Mouse (Mus musculus): ENCODE data around the gene Ephb1. TPM values are rescaled to one million over a fixed set of nuclear protein-coding genes. Genes with fewer than 3 reads are reported as not detected.

The Ephb1 gene
- polyA plus RNA-seq, 1 experiment from 2014 or later = 1.7 TPM

GRCm38 (mm10) chr9:102183663-102184274, 170.7 kb downstream of the Ephb1 start:
- Histone ChIP-seq H3K9ac (ENCODE audit: low read length) (no peak overlapping the region), H3K9me3 (ENCODE audit: control insufficient read depth, low read length) (no peaks in the 10 kb centered on the region), H3K27ac (replicated peaks in 1 of 2; ENCODE audit: control insufficient read depth in 1 of 2, insufficient read depth in 1 of 2, low read depth in 2 of 2, low read length in 2 of 2) (no peak overlapping the region), H3K4me3 (ENCODE audit: control insufficient read depth in 1 of 2, insufficient read depth in 1 of 2, low read depth in 1 of 2, low read length in 2 of 2) (no peak overlapping the region), H3K27me3 (ENCODE audit: control insufficient read depth, insufficient read depth, low read length) (peaks cover 11% of the 10 kb centered on the region; the same call in 1 of the 2 replicates), H3K4me2 (ENCODE audit: low read length) (peak overlapping the region; percentile 41), H3K4me1 (ENCODE audit: control insufficient read depth in 2 of 2, insufficient read depth in 2 of 2, low read length in 2 of 2) (peaks cover 0 to 7% of the 10 kb centered on the region in 2 experiments; a peak in 1 of 4 replicates), H3K36me3 (ENCODE audit: control insufficient read depth, insufficient read depth, low read length) (no peaks in the 10 kb centered on the region)
- 35% methylated on average over 22 of the region's 22 CpGs for WGBS
- no peak for ATAC-seq (ENCODE audit: insufficient number of reproducible peaks, insufficient read depth, low FRiP score, low read depth)

- WGBS = 84% methylated on average over 10 of the region's 10 CpGs
- no peak for ATAC-seq (ENCODE audit: insufficient number of reproducible peaks, insufficient read depth, low FRiP score, low read depth)
Observed at GRCm38 (mm10) chr9:102181810-102182490, 172.5 kb downstream of the Ephb1 start.

GRCm38 (mm10) chr9:102181276-102181675, 173.2 kb downstream of the Ephb1 start:
- no peak for ATAC-seq (ENCODE audit: insufficient number of reproducible peaks, insufficient read depth, low FRiP score, low read depth)
- H3K27me3 ChIP-seq (ENCODE audit: control insufficient read depth, insufficient read depth, low read length) = peaks cover 11% of the 10 kb centered on the region; the same call in 1 of the 2 replicates
- 49% methylated on average over 3 of the region's 3 CpGs for WGBS
- H3K4me1 ChIP-seq (ENCODE audit: control insufficient read depth in 2 of 2, insufficient read depth in 2 of 2, low read length in 2 of 2) = peaks cover 0 to 7% of the 10 kb centered on the region in 2 experiments; a peak in 1 of 4 replicates
- no peak overlapping the region for H3K9ac ChIP-seq (ENCODE audit: low read length)
- no peak overlapping the region for H3K27ac ChIP-seq (replicated peaks in 1 of 2; ENCODE audit: control insufficient read depth in 1 of 2, insufficient read depth in 1 of 2, low read depth in 2 of 2, low read length in 2 of 2)
- H3K36me3 ChIP-seq (ENCODE audit: control insufficient read depth, insufficient read depth, low read length) = no peaks in the 10 kb centered on the region
- H3K9me3 ChIP-seq (ENCODE audit: control insufficient read depth, low read length) = no peaks in the 10 kb centered on the region
- H3K4me3 ChIP-seq (ENCODE audit: control insufficient read depth in 1 of 2, insufficient read depth in 1 of 2, low read depth in 1 of 2, low read length in 2 of 2) = no peak overlapping the region
- H3K4me2 ChIP-seq (ENCODE audit: low read length) = no peak overlapping the region

More at GRCm38 (mm10) chr9:102181810-102182490, 172.5 kb downstream of the Ephb1 start:
- Histone ChIP-seq H3K27ac (replicated peaks in 1 of 2; ENCODE audit: control insufficient read depth in 1 of 2, insufficient read depth in 1 of 2, low read depth in 2 of 2, low read length in 2 of 2) (no peak overlapping the region), H3K4me2 (ENCODE audit: low read length) (no peak overlapping the region), H3K27me3 (ENCODE audit: control insufficient read depth, insufficient read depth, low read length) (peaks cover 11% of the 10 kb centered on the region; the same call in 1 of the 2 replicates), H3K9me3 (ENCODE audit: control insufficient read depth, low read length) (no peaks in the 10 kb centered on the region), H3K4me3 (ENCODE audit: control insufficient read depth in 1 of 2, insufficient read depth in 1 of 2, low read depth in 1 of 2, low read length in 2 of 2) (no peak overlapping the region), H3K9ac (ENCODE audit: low read length) (no peak overlapping the region), H3K36me3 (ENCODE audit: control insufficient read depth, insufficient read depth, low read length) (no peaks in the 10 kb centered on the region), H3K4me1 (ENCODE audit: control insufficient read depth in 2 of 2, insufficient read depth in 2 of 2, low read length in 2 of 2) (peaks cover 0 to 7% of the 10 kb centered on the region in 2 experiments; a peak in 1 of 4 replicates)

GRCm38 (mm10) chr9:102180486-102180885, 174.0 kb downstream of the Ephb1 start:
- Histone ChIP-seq H3K4me1 (ENCODE audit: control insufficient read depth in 2 of 2, insufficient read depth in 2 of 2, low read length in 2 of 2) (peaks cover 0 to 7% of the 10 kb centered on the region in 2 experiments; a peak in 1 of 4 replicates), H3K27ac (replicated peaks in 1 of 2; ENCODE audit: control insufficient read depth in 1 of 2, insufficient read depth in 1 of 2, low read depth in 2 of 2, low read length in 2 of 2) (no peak overlapping the region), H3K4me3 (ENCODE audit: control insufficient read depth in 1 of 2, insufficient read depth in 1 of 2, low read depth in 1 of 2, low read length in 2 of 2) (no peak overlapping the region), H3K9me3 (ENCODE audit: control insufficient read depth, low read length) (no peaks in the 10 kb centered on the region), H3K4me2 (ENCODE audit: low read length) (no peak overlapping the region), H3K9ac (ENCODE audit: low read length) (no peak overlapping the region), H3K36me3 (ENCODE audit: control insufficient read depth, insufficient read depth, low read length) (no peaks in the 10 kb centered on the region), H3K27me3 (ENCODE audit: control insufficient read depth, insufficient read depth, low read length) (0 out of 2 replicates have a peak, but pooled peaks cover 6% of the 10 kb centered on the region)
- ATAC-seq (ENCODE audit: insufficient number of reproducible peaks, insufficient read depth, low FRiP score, low read depth) = no peak
- WGBS = 58% methylated on average over 2 of the region's 2 CpGs

- no peak for ATAC-seq (ENCODE audit: insufficient number of reproducible peaks, insufficient read depth, low FRiP score, low read depth)
Observed at GRCm38 (mm10) chr9:102180070-102180469, 174.4 kb downstream of the Ephb1 start.

GRCm38 (mm10) chr9:102169706-102170105, 184.8 kb downstream of the Ephb1 start:
- no peaks in the 10 kb centered on the region for H3K9me3 ChIP-seq (ENCODE audit: control insufficient read depth, low read length)
- H3K9ac ChIP-seq (ENCODE audit: low read length) = no peak overlapping the region
- no peak for ATAC-seq (ENCODE audit: insufficient number of reproducible peaks, insufficient read depth, low FRiP score, low read depth)
- WGBS = 75% methylated on average over 7 of the region's 7 CpGs
- H3K4me1 ChIP-seq (ENCODE audit: control insufficient read depth in 2 of 2, insufficient read depth in 2 of 2, low read length in 2 of 2) = no peaks in the 10 kb centered on the region
- no peak overlapping the region for H3K4me3 ChIP-seq (ENCODE audit: control insufficient read depth in 1 of 2, insufficient read depth in 1 of 2, low read depth in 1 of 2, low read length in 2 of 2)
- no peak overlapping the region for H3K4me2 ChIP-seq (ENCODE audit: low read length)
- no peaks in the 10 kb centered on the region for H3K27me3 ChIP-seq (ENCODE audit: control insufficient read depth, insufficient read depth, low read length)
- H3K27ac ChIP-seq (replicated peaks in 1 of 2; ENCODE audit: control insufficient read depth in 1 of 2, insufficient read depth in 1 of 2, low read depth in 2 of 2, low read length in 2 of 2) = no peak overlapping the region
- no peaks in the 10 kb centered on the region for H3K36me3 ChIP-seq (ENCODE audit: control insufficient read depth, insufficient read depth, low read length)

More at GRCm38 (mm10) chr9:102180070-102180469, 174.4 kb downstream of the Ephb1 start:
- Histone ChIP-seq H3K4me2 (ENCODE audit: low read length) (no peak overlapping the region), H3K27ac (replicated peaks in 1 of 2; ENCODE audit: control insufficient read depth in 1 of 2, insufficient read depth in 1 of 2, low read depth in 2 of 2, low read length in 2 of 2) (no peak overlapping the region), H3K36me3 (ENCODE audit: control insufficient read depth, insufficient read depth, low read length) (no peaks in the 10 kb centered on the region), H3K9me3 (ENCODE audit: control insufficient read depth, low read length) (no peaks in the 10 kb centered on the region), H3K4me3 (ENCODE audit: control insufficient read depth in 1 of 2, insufficient read depth in 1 of 2, low read depth in 1 of 2, low read length in 2 of 2) (no peak overlapping the region), H3K4me1 (ENCODE audit: control insufficient read depth in 2 of 2, insufficient read depth in 2 of 2, low read length in 2 of 2) (peaks cover 0 to 7% of the 10 kb centered on the region in 2 experiments; a peak in 1 of 4 replicates), H3K9ac (ENCODE audit: low read length) (no peak overlapping the region), H3K27me3 (ENCODE audit: control insufficient read depth, insufficient read depth, low read length) (0 out of 2 replicates have a peak, but pooled peaks cover 5% of the 10 kb centered on the region)
- WGBS = 77% methylated on average over 2 of the region's 2 CpGs

GRCm38 (mm10) chr9:102155876-102156275, 198.6 kb downstream of the Ephb1 start:
- Histone ChIP-seq H3K4me2 (ENCODE audit: low read length) (no peak overlapping the region), H3K9ac (ENCODE audit: low read length) (no peak overlapping the region), H3K9me3 (ENCODE audit: control insufficient read depth, low read length) (no peaks in the 10 kb centered on the region), H3K36me3 (ENCODE audit: control insufficient read depth, insufficient read depth, low read length) (no peaks in the 10 kb centered on the region), H3K27me3 (ENCODE audit: control insufficient read depth, insufficient read depth, low read length) (peaks cover 3% of the 10 kb centered on the region; the same call in 1 of the 2 replicates), H3K4me3 (ENCODE audit: control insufficient read depth in 1 of 2, insufficient read depth in 1 of 2, low read depth in 1 of 2, low read length in 2 of 2) (no peak overlapping the region), H3K4me1 (ENCODE audit: control insufficient read depth in 2 of 2, insufficient read depth in 2 of 2, low read length in 2 of 2) (no peaks in the 10 kb centered on the region), H3K27ac (replicated peaks in 1 of 2; ENCODE audit: control insufficient read depth in 1 of 2, insufficient read depth in 1 of 2, low read depth in 2 of 2, low read length in 2 of 2) (no peak overlapping the region)
- 79% methylated on average over 3 of the region's 3 CpGs for WGBS
- ATAC-seq (ENCODE audit: insufficient number of reproducible peaks, insufficient read depth, low FRiP score, low read depth) = no peak

All from heart, embryonic 14.5 days (tissue).